Mouse (Mus musculus) liver, embryonic 11.5 days (tissue): ENCODE results near the gene Trhde. TPM values are rescaled to one million over a fixed set of nuclear protein-coding genes. Genes with fewer than 3 reads are reported as not detected.

Source experiments
- ATAC-seq: fragments of 200-750 bp; cut with Nextera tagmentation; replicated peaks from 2 replicates; pipeline ENCODE4 v1.8.0; 2017; ENCODE audit warnings: moderate number of reproducible peaks, mild to moderate bottlenecking, moderate TSS enrichment, moderate library complexity; ENCODE audit not compliant: low FRiP score
- DNase-seq: peaks from one replicate; pipeline ENCODE4 v3.0.0-alpha.2; 2017; ENCODE audit warnings: low spot score
- H3K27ac ChIP-seq: fragments of 300-500 bp; sonication (generic); 2 replicates; pipeline ENCODE4 v1.5.1; 2014; ENCODE audit warnings: mild to moderate bottlenecking, low read depth, low read length, control low read depth
- H3K27me3 ChIP-seq: fragments of 300-500 bp; sonication (generic); replicated peaks from 2 replicates; pipeline ENCODE4 v1.6.1; 2014; ENCODE audit warnings: low read length, mixed read lengths; ENCODE audit not compliant: control insufficient read depth, insufficient read depth
- H3K36me3 ChIP-seq: fragments of 300-500 bp; sonication (generic); 2 replicates; pipeline ENCODE4 v1.6.1; 2014; ENCODE audit warnings: mild to moderate bottlenecking, low read length, moderate library complexity, mixed read lengths; ENCODE audit not compliant: control insufficient read depth, insufficient read depth
- H3K4me1 ChIP-seq: fragments of 300-500 bp; sonication (generic); replicated peaks from 2 replicates; pipeline ENCODE4 v1.6.1; 2014; ENCODE audit warnings: low read length, mixed read lengths; ENCODE audit not compliant: control insufficient read depth, insufficient read depth
- H3K4me2 ChIP-seq: fragments of 300-500 bp; sonication (generic); 2 replicates; pipeline ENCODE4 v1.6.1; 2014; ENCODE audit warnings: mild to moderate bottlenecking, control low read depth, moderate library complexity
- H3K4me3 ChIP-seq: fragments of 300-500 bp; sonication (generic); 2 replicates; pipeline ENCODE4 v1.5.1; 2014; ENCODE audit warnings: low read depth, low read length, control low read depth
- H3K9ac ChIP-seq: fragments of 300-500 bp; sonication (generic); 2 replicates; pipeline ENCODE4 v1.6.1; 2014; ENCODE audit warnings: low read depth, low read length, control low read depth
- H3K9me3 ChIP-seq: fragments of 300-500 bp; sonication (generic); 2 replicates; pipeline ENCODE4 v1.6.1; 2016; ENCODE audit warnings: low read length, inconsistent platforms, mixed read lengths; ENCODE audit not compliant: control insufficient read depth
- WGBS: fragments of 180-500 bp; shearing (Covaris S2); extraction: QIAGEN DNeasy Blood & Tissue Kit; methylation state at CpG from one replicate; pipeline ENCODE4 v1.1.7; 2014; 5-methylcytosine and 5-hydroxymethylcytosine counted together
- polyA plus RNA-seq: library from polyadenylated mRNA; unstranded; fragments of >200 nt; fragmentation: Nextera tagmentation; extraction: Ambion mirVana; gene quantifications from 2 replicates; pipeline ENCODE4 v1.2.1, GENCODE M21; 2014

Trhde gene
- polyA plus RNA-seq, 1 experiment from 2014 or later, result not detected

GRCm38 (mm10) chr10:114799481-114799880 is 2.6 kb downstream of the Trhde start:
- Histone ChIP-seq H3K27ac (no peak overlapping the region), H3K4me1 (no peaks in the 10 kb centered on the region), H3K9ac (no peak overlapping the region), H3K36me3 (no peaks in the 10 kb centered on the region), H3K9me3 (no peaks in the 10 kb centered on the region), H3K27me3 (peaks cover 42% of the 10 kb centered on the region), H3K4me2 (no peak overlapping the region), H3K4me3 (no peak overlapping the region)
- DNase-seq, result no peak
- 83% methylated on average over 4 of the region's 4 CpGs for WGBS
- no peak for ATAC-seq

DNA sequence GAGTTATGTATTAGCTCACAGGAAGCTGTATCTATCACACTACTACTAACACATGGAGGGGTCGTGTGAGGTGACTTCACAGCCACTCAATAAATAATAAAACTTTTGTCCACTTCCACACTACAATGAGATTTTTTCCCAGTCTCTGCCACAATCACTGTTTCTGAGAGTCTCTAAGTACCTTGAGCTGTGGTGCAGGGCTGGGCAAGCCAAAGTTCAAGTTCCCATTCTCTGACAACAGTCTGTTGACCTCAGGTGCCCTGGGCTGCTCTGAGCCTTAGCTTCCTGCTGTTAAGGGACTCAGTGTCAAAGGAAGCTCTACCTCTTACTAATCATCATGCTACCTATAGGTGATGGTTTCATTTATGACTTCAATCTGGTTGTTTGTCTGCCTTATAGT is 3.3 kb downstream of the Trhde start:
- Histone ChIP-seq H3K27me3 (peaks cover 40% of the 10 kb centered on the region), H3K9me3 (no peaks in the 10 kb centered on the region), H3K4me2 (no peak overlapping the region), H3K36me3 (no peaks in the 10 kb centered on the region), H3K4me3 (no peak overlapping the region), H3K4me1 (no peaks in the 10 kb centered on the region), H3K27ac (no peak overlapping the region), H3K9ac (no peak overlapping the region)
- DNase-seq (no peak), ATAC-seq (no peak)
- WGBS, result 70% methylated on average over 1 of the region's 1 CpGs

DNA sequence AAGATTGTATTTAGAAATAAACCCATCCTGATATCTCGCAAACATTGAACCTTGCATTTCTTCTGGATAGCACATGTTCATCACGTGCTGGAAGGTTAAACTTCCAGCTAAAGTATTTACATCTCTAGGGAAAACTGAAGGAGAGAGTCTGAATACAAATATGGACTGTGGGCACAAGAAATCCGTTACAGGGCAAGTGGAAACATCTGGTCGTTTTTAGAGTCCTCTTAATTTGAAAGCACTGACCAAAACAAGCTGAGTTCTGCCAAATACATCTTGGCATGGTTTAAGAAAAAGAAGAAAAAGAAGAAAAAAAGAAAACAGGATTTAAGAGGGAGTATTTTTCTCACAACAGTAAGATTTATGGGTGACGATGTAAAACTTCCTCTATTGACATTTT is 3.9 kb downstream of the Trhde start:
- Histone ChIP-seq H3K9me3 (no peaks in the 10 kb centered on the region), H3K4me2 (no peak overlapping the region), H3K4me3 (no peak overlapping the region), H3K4me1 (no peaks in the 10 kb centered on the region), H3K27me3 (peaks cover 36% of the 10 kb centered on the region), H3K27ac (no peak overlapping the region), H3K36me3 (no peaks in the 10 kb centered on the region), H3K9ac (no peak overlapping the region)
- no peak for DNase-seq
- 65% methylated on average over 5 of the region's 5 CpGs for WGBS
- ATAC-seq, result no peak

DNA sequence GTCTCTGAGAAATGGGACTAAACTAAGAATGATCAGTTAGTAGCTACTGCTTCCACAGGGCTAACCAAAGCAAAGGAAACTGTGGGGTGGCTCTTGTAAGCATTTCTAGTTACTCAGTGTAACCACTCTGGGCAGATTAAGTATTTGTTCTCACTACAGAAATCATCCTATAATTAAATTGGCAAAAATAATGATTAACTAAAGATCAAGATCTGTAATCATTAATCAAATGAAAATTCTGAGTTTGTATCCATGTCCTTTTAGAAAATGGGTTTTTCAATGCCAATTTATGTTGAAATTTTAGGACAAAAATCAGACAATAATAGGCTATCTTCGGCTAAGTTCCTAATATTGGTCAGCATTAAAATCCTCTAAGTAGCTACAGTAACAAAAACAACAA is 4.4 kb downstream of the Trhde start:
- H3K9me3 ChIP-seq, result no peaks in the 10 kb centered on the region
- H3K36me3 ChIP-seq, result no peaks in the 10 kb centered on the region
- DNase-seq (no peak), ATAC-seq (no peak)
- H3K4me3 ChIP-seq, result no peak overlapping the region
- H3K9ac ChIP-seq, result no peak overlapping the region
- H3K4me1 ChIP-seq, result no peaks in the 10 kb centered on the region
- 67% methylated on average over 1 of the region's 1 CpGs for WGBS
- H3K27me3 ChIP-seq, result peaks cover 30% of the 10 kb centered on the region
- H3K27ac ChIP-seq, result no peak overlapping the region
- H3K4me2 ChIP-seq, result no peak overlapping the region

DNA sequence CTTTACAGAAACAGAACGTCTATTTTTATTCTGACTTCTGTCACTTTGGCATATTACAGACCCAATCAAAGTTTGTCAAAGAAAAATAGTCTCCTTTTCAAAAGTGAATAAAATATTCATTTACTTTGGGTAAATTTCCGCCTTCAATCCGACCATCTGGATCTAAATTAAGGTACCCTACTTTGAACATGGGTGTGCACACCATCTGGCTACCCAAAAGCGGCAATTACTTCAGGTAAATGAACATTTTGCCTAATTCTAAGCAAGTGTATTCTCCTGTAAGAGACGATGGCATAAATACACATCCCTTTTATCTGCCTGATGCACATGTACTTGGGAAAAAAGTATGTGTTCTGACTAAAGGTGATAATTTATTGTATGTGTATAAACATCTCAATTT is 5.2 kb downstream of the Trhde start:
- ATAC-seq, result no peak
- 76% methylated on average over 5 of the region's 5 CpGs for WGBS
- peaks cover 22% of the 10 kb centered on the region for H3K27me3 ChIP-seq

GRCm38 (mm10) chr10:114794214-114794613 is 7.9 kb downstream of the Trhde start:
- WGBS, result 66% methylated on average over 6 of the region's 6 CpGs
- DNase-seq (no peak), ATAC-seq (no peak)
- Histone ChIP-seq H3K4me2 (no peak overlapping the region), H3K9me3 (no peaks in the 10 kb centered on the region), H3K4me3 (no peak overlapping the region), H3K27ac (no peak overlapping the region), H3K27me3 (no peaks in the 10 kb centered on the region; the same call in 1 of the 2 replicates), H3K4me1 (no peaks in the 10 kb centered on the region), H3K9ac (no peak overlapping the region), H3K36me3 (no peaks in the 10 kb centered on the region)

More for the DNA sequence above, 5.2 kb downstream of the Trhde start:
- no peak overlapping the region for H3K4me3 ChIP-seq
- no peaks in the 10 kb centered on the region for H3K4me1 ChIP-seq
- H3K4me2 ChIP-seq, result no peak overlapping the region
- no peak for DNase-seq
- H3K27ac ChIP-seq, result no peak overlapping the region
- no peaks in the 10 kb centered on the region for H3K36me3 ChIP-seq
- no peak overlapping the region for H3K9ac ChIP-seq
- no peaks in the 10 kb centered on the region for H3K9me3 ChIP-seq

DNA sequence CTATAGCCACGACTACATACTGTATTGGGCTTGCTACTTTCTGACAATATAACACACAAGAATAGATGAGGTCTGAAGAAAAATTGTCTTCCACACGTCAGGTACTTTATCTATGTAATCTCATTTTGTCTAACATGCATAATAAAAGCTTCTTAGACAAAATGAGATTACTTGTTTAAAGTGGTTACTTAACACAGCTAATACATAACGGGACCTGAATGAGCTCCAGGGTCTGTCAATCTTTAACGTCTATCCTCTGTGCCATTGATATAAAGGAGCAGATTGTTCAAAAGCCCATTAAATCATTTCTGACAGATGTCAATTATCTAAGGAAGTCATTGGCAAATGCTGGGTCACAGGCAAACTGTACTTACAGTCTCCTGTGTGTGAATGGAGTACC is 36.2 kb downstream of the Trhde start:
- no peak overlapping the region for H3K4me2 ChIP-seq
- WGBS, result 75% methylated on average over 4 of the region's 4 CpGs
- no peak overlapping the region for H3K27ac ChIP-seq
- H3K27me3 ChIP-seq, result no peaks in the 10 kb centered on the region
- ATAC-seq (no peak), DNase-seq (no peak)
- no peaks in the 10 kb centered on the region for H3K9me3 ChIP-seq
- H3K36me3 ChIP-seq, result no peaks in the 10 kb centered on the region
- H3K9ac ChIP-seq, result no peak overlapping the region
- no peaks in the 10 kb centered on the region for H3K4me1 ChIP-seq
- H3K4me3 ChIP-seq, result no peak overlapping the region

- DNase-seq (no peak), ATAC-seq (no peak)
- WGBS, result 83% methylated on average over 7 of the region's 7 CpGs
- Histone ChIP-seq H3K4me1 (no peaks in the 10 kb centered on the region), H3K27ac (no peak overlapping the region), H3K36me3 (no peaks in the 10 kb centered on the region), H3K4me3 (no peak overlapping the region), H3K27me3 (no peaks in the 10 kb centered on the region), H3K4me2 (no peak overlapping the region), H3K9me3 (no peaks in the 10 kb centered on the region), H3K9ac (no peak overlapping the region)
Measured at GRCm38 (mm10) chr10:114762125-114762524, 40.0 kb downstream of the Trhde start.

- Histone ChIP-seq H3K4me1 (no peaks in the 10 kb centered on the region), H3K9me3 (no peaks in the 10 kb centered on the region), H3K9ac (no peak overlapping the region), H3K27me3 (no peaks in the 10 kb centered on the region), H3K4me3 (no peak overlapping the region), H3K27ac (no peak overlapping the region), H3K36me3 (no peaks in the 10 kb centered on the region), H3K4me2 (no peak overlapping the region)
- DNase-seq (no peak), ATAC-seq (no peak)
- 62% methylated on average over 3 of the region's 3 CpGs for WGBS
Measured at GRCm38 (mm10) chr10:114759240-114759639, 42.9 kb downstream of the Trhde start.
